Mouse (Mus musculus) forebrain, embryonic 15.5 days (tissue): Measurements from ENCODE around the gene Arid3c. TPM values are rescaled to one million over a fixed set of nuclear protein-coding genes. Genes with fewer than 3 reads are reported as not detected.
A peak's percentile ranks its signal among the peaks of the same experiment; 100 is the strongest.

Experiments used
- ATAC-seq: fragments of 200-750 bp; cut with Nextera tagmentation; replicated peaks from 2 replicates; pipeline ENCODE4 v1.8.0; 2017; ENCODE audit warnings: mild to moderate bottlenecking, moderate TSS enrichment, moderate library complexity
- H3K27ac ChIP-seq: fragments of 300-500 bp; sonication (generic); replicated peaks from 2 replicates; pipeline ENCODE4 v1.5.1; 2015; ENCODE audit warnings: mild to moderate bottlenecking, inconsistent platforms
- H3K27me3 ChIP-seq: fragments of 300-500 bp; sonication (generic); 2 replicates; pipeline ENCODE4 v1.6.1; 2015; ENCODE audit warnings: inconsistent platforms
- H3K36me3 ChIP-seq: fragments of 300-500 bp; sonication (generic); 2 replicates; pipeline ENCODE4 v1.6.1; 2015; ENCODE audit warnings: mild to moderate bottlenecking, inconsistent platforms
- H3K4me1 ChIP-seq: fragments of 300-500 bp; sonication (generic); 2 replicates; pipeline ENCODE4 v1.6.1; 2015; ENCODE audit warnings: inconsistent platforms
- H3K4me2 ChIP-seq: fragments of 300-500 bp; sonication (generic); replicated peaks from 2 replicates; pipeline ENCODE4 v1.6.1; 2015; ENCODE audit warnings: mild to moderate bottlenecking, inconsistent platforms
- H3K4me3 ChIP-seq: fragments of 300-500 bp; sonication (generic); 2 replicates; pipeline ENCODE4 v1.5.1; 2015; ENCODE audit warnings: mild to moderate bottlenecking, inconsistent platforms
- H3K9ac ChIP-seq: fragments of 300-500 bp; sonication (generic); replicated peaks from 2 replicates; pipeline ENCODE4 v1.6.1; 2015; ENCODE audit warnings: mild to moderate bottlenecking, inconsistent platforms
- H3K9me3 ChIP-seq: fragments of 300-500 bp; sonication (generic); 2 replicates; pipeline ENCODE4 v1.6.1; 2016; ENCODE audit warnings: inconsistent platforms
- WGBS: fragments of 180-500 bp; shearing (Covaris S2); methylation state at CpG from one replicate; pipeline ENCODE4 v1.1.7; 2015; ENCODE audit warnings: mixed read lengths; 5-methylcytosine and 5-hydroxymethylcytosine counted together
- polyA plus RNA-seq: library from polyadenylated mRNA; unstranded; fragments of >200 nt; fragmentation: Nextera tagmentation; extraction: Ambion mirVana; gene quantifications from 2 replicates; pipeline ENCODE4 v1.2.1, GENCODE M21; 2015

Arid3c gene
- polyA plus RNA-seq, 1 experiment from 2014 or later = 0.13 TPM

DNA sequence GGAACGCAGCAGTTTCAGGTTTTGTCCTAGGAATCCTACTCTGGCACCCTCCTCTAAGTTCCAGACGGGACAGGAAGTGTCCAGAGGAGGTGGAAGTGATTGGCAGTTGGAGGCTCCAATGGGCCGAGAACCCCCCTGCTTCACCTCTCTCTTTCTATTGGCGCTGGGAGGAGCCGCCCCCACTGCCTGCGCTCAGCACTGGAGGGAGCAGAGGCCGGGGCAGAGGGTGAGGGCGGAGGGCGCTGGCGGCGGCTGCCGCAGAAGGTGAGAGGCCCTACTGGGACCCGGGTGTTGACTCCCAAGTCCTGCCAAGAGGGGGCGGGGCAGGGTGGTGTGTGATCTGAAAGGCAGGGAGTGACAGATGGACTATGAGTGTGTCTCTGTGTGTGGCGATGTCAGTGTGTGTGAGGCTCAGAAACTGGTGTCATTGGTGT, 29.4 kb upstream of the Arid3c start:
- peak overlapping the region; percentile 32 for H3K4me3 ChIP-seq
- H3K9me3 ChIP-seq = no peaks in the 10 kb centered on the region
- H3K27ac ChIP-seq = 0 out of 2 replicates have a peak overlapping the region, but pooled peaks have one; percentile 1
- no peaks in the 10 kb centered on the region for H3K27me3 ChIP-seq
- WGBS = under 1% methylated on average over 15 of the region's 15 CpGs
- ATAC-seq = peak; percentile 66
- H3K4me1 ChIP-seq = peaks cover 37% of the 10 kb centered on the region
- H3K4me2 ChIP-seq = peak overlapping the region; percentile 43
- H3K36me3 ChIP-seq = no peaks in the 10 kb centered on the region
- H3K9ac ChIP-seq = peak overlapping the region; percentile 29; the same call in 1 of the 2 replicates

DNA sequence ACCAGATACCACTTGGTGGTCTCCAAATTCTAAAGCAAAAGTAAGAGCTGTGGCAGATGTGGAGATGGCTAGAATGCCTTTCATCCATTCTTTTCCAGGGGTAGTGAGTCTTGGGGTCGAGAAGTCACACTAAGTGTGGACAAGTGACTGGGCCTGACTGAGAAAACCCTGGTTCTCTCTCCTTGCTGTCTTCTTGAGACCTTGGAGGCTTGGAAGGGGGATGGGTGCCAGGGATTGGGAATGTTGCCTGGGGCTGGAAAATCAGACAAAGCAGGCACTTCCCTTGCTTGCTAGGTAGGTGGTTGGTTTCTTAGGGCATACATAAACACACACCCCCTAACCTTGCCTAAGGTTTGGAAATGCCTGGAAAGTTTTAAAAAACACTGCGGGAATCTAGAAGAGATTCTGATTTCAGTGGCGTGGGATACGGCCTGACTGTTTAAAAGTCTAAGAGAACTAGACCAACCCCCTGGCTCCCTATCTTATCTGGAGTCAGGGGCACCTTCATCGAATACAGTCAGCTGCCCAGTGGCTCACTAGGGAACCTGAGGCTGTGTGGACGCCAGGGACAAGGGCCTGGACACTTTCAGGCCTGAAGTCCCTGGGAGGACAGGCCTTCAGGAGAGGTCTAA, 28.8 kb upstream of the Arid3c start:
- no peak for ATAC-seq
- Histone ChIP-seq H3K9ac (0 out of 2 replicates have a peak overlapping the region, but pooled peaks have one; percentile 29), H3K4me1 (peaks cover 42% of the 10 kb centered on the region), H3K27me3 (no peaks in the 10 kb centered on the region), H3K4me3 (peak overlapping the region; percentile 32), H3K27ac (0 out of 2 replicates have a peak overlapping the region, but pooled peaks have one; percentile 1), H3K36me3 (no peaks in the 10 kb centered on the region), H3K9me3 (no peaks in the 10 kb centered on the region), H3K4me2 (peak overlapping the region; percentile 43)
- 43% methylated on average over 6 of the region's 6 CpGs for WGBS

DNA sequence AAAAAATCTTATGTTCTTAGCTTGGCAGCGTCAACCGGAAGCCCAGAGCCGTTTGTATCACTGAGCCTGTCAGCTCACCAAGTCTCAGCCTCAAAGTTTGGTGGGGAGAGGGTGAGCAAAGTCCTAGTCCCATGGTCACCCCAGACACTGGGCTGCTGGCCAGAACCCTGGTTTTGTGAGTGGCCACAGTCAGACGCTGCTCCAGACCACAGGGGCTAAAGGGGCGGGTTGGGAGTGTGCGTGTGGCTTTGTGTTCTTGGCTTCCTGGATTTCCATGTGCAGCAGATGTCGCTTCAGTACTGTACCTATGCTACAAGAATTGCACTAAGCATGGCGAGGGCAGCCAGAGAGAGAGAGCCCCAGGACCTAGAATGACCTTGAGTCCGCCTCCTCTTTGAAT, 28.3 kb upstream of the Arid3c start:
- 80% methylated on average over 9 of the region's 9 CpGs for WGBS
- no peak overlapping the region for H3K4me3 ChIP-seq
- H3K4me1 ChIP-seq = peaks cover 43% of the 10 kb centered on the region

DNA sequence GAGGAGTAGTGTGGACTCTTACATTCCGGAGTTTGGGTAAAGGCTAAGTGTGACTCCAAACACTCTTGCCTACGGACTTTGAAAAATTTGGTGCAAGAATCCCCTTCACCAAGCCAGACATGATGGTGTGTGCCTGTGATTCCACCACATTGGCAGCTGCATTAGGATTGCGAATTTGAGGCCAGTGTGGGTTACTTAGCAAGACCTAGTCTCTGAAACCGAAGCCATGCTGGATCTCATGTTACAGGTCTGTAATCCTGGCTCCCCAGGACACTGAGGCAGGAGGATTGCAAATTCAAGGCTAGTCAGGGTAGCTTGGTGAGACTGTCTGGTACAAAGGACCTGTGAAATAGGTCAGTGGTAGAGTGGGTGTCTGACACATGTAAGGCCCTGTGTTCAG, 27.8 kb upstream of the Arid3c start:
- no peak overlapping the region for H3K4me2 ChIP-seq
- WGBS = 94% methylated on average over 4 of the region's 4 CpGs
- no peak for ATAC-seq
- peaks cover 43% of the 10 kb centered on the region for H3K4me1 ChIP-seq
- H3K36me3 ChIP-seq = no peaks in the 10 kb centered on the region
- no peak overlapping the region for H3K27ac ChIP-seq
- no peak overlapping the region for H3K9ac ChIP-seq
- no peaks in the 10 kb centered on the region for H3K9me3 ChIP-seq
- no peak overlapping the region for H3K4me3 ChIP-seq
- H3K27me3 ChIP-seq = no peaks in the 10 kb centered on the region

More for the DNA sequence above, 28.3 kb upstream of the Arid3c start:
- Histone ChIP-seq H3K4me2 (no peak overlapping the region), H3K9me3 (no peaks in the 10 kb centered on the region), H3K36me3 (no peaks in the 10 kb centered on the region), H3K27ac (no peak overlapping the region), H3K9ac (no peak overlapping the region), H3K27me3 (no peaks in the 10 kb centered on the region)
- no peak for ATAC-seq

DNA sequence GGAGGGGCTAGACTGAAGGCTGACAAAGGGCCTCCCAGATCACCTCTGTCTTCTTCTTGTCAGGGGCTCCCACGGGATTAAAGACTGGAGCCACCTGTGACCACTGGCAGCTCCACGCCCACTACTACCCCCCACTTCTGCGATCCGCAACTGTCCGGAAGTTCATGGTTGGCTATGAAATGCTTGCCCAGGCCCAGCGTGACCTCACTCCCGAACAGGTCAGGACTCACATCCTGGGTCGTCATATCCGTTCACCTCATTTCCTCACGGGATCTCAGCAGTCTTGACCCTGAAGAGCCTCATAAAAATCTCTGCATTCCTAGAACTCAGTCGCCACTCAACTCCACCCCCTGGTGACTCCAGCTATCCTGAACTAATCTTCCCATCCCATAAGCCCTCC, 27.1 kb upstream of the Arid3c start:
- Histone ChIP-seq H3K9me3 (no peaks in the 10 kb centered on the region), H3K36me3 (no peaks in the 10 kb centered on the region), H3K4me3 (no peak overlapping the region), H3K27me3 (no peaks in the 10 kb centered on the region), H3K4me2 (no peak overlapping the region), H3K4me1 (peaks cover 43% of the 10 kb centered on the region), H3K27ac (no peak overlapping the region), H3K9ac (no peak overlapping the region)
- no peak for ATAC-seq
- 89% methylated on average over 11 of the region's 11 CpGs for WGBS

DNA sequence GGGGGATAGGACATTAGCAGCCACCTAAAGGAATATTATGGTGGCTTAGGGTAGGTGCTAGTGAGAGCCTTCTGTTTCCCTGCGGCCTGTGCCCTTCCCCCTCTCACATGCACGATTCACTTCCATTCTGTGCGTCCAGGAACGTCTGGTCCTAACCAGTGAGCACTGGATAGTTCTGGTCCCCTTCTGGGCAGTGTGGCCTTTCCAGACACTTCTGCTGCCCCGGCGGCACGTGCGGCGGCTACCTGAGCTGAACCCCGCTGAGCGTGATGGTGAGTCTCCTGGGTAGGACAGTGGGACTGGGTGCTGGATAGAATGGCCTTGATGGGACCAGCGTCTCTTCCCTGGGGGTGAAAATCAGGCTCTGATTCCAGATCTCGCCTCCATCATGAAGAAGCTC, 26.4 kb upstream of the Arid3c start:
- no peak overlapping the region for H3K4me2 ChIP-seq
- WGBS = 95% methylated on average over 13 of the region's 13 CpGs
- no peak overlapping the region for H3K9ac ChIP-seq
- H3K9me3 ChIP-seq = no peaks in the 10 kb centered on the region
- H3K4me3 ChIP-seq = no peak overlapping the region
- H3K27ac ChIP-seq = no peak overlapping the region
- ATAC-seq = no peak
- no peaks in the 10 kb centered on the region for H3K36me3 ChIP-seq
- no peaks in the 10 kb centered on the region for H3K27me3 ChIP-seq
- H3K4me1 ChIP-seq = peaks cover 37% of the 10 kb centered on the region

DNA sequence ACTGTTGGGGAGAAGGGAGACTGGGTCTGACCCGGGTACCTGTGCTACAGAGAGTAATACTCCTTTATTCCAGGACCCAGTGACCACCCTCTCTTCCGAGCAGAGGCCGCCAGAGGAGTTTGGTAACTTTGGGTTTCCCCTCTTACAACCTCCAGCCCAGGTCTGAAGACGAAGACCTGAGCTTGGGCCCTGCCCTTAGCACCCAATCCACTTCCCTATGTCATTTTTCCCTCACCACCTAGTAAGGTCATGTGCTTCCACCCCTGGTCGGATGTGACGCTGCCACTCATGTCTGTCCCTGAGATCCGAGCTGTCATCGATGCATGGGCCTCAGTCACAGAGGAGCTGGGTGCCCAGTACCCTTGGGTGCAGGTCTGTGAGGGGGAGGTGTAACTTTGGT, 25.5 kb upstream of the Arid3c start:
- Histone ChIP-seq H3K4me3 (peak overlapping the region; percentile 75), H3K4me1 (peaks cover 28% of the 10 kb centered on the region), H3K27ac (no peak overlapping the region), H3K9me3 (no peaks in the 10 kb centered on the region), H3K27me3 (no peaks in the 10 kb centered on the region), H3K4me2 (peak overlapping the region; percentile 93), H3K9ac (peak overlapping the region; percentile 25; the same call in 1 of the 2 replicates), H3K36me3 (no peaks in the 10 kb centered on the region)
- 83% methylated on average over 8 of the region's 8 CpGs for WGBS
- peak; percentile 7; the same call in 1 of the 2 replicates for ATAC-seq

DNA sequence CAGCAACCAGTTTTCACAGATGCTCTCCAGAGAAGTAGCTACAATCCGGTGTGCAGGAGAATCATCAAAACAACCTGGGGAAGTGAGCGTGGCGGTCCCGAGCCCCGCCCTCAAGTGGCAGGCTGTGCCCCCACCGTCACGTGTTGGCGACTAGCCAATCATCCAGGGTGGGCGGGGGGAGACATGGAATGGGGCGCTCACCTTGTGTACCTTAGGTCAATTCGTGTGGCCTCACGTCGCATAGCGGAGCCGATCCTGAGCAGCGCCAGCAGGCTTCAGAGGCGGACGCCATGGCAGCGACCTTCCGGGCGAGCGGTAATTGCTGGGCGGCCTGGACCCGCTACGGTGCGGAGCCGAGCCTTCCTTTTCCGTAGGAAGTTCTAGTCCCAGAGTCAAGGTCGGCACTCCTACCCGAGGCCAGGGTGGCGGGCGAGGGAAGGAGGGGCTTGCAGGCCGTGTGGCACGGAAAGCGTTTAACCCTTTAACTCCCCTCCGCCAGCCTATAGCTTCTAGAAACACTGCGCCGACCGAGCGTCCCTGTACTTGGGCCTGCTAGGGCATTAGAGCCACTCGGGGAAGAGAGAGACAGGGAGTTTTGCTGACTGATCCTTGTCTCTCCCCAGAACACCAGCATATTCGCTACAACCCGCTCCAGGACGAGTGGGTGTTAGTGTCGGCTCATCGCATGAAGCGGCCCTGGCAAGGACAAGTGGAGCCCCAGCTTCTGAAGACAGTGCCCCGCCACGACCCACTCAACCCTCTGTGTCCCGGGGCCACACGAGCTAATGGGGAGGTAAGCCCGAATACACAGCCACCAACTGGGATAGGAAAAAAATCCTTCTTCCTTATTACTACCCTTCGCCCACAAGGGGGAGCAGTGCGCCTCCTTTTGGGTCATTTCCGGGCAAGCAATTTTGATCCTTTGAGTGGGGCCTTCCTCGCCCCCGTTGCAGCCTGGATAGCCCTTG, 24.7 kb upstream of the Arid3c start, which contains the start of gene Sigmar1:
TSS of gene Sigmar1 (minus strand) at position 820 of the 968 bp plus-strand sequence.
- Histone ChIP-seq H3K27me3 (no peaks in the 10 kb centered on the region), H3K4me3 (peak within 1 kb of the TSS; percentile 75), H3K9ac (peak within 1 kb of the TSS; percentile 74), H3K36me3 (no peaks in the 10 kb centered on the region), H3K4me1 (peaks cover 20% of the 10 kb centered on the region), H3K4me2 (peak within 1 kb of the TSS; percentile 93), H3K9me3 (no peaks in the 10 kb centered on the region), H3K27ac (peak within 1 kb of the TSS; percentile 66)
- under 1% methylated on average over 57 of the region's 57 CpGs for WGBS
- peak; percentile 60 for ATAC-seq

DNA sequence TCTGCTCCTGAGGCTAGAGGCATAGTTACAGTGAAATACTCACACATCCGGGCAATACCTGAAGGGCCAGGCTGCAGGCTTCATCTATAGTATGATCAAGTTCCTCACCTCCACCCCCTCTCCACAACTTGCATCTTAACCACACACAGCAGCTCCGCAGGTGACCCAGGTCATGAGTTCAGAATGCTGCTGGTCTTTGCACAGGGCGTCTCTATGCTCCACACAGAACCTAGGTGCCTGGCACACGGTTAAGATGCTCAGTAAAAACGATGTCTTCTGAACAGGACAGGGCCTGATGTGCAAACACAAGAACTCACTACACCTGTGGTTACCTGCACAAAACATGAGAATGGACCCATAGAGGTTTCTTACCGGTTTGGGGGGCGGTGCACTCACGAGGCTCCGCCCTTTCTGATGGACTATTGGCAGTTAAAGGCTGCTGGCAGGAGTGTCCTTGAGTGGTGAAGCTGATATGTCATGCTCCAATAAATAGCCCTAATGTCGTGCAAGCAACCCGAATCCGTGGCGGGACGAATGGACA, 23.9 kb upstream of the Arid3c start, which contains the start of gene Galt:
TSS of gene Galt (plus strand) at position 432 of the 541 bp plus-strand sequence.
- ATAC-seq = peak; percentile 65
- 14% methylated on average over 14 of the region's 14 CpGs for WGBS
- Histone ChIP-seq H3K36me3 (no peaks in the 10 kb centered on the region), H3K27ac (peak within 1 kb of the TSS; percentile 66), H3K27me3 (no peaks in the 10 kb centered on the region), H3K4me1 (peaks cover 12% of the 10 kb centered on the region), H3K9ac (peak within 1 kb of the TSS; percentile 74), H3K4me3 (peak within 1 kb of the TSS; percentile 75), H3K4me2 (peak within 1 kb of the TSS; percentile 93), H3K9me3 (no peaks in the 10 kb centered on the region)

DNA sequence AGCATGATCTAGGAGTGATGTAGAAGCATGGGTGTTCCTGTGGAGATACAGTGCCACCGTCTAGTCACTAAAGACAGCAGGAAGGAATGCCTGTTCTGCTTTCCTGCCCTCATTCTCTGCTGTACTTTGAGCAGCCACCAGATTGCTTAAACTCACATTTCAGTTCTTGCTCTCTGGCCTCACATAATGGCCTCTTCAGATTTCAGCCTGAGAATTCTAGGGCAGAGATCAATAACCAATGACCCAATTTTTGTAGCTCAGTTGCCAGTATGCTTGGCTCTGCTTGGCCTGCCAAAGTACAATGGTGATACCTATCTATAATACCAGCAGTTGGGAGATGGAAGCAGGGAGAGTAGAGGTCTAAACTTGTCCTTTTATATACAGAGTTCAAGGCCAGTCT, 14.1 kb upstream of the Arid3c start:
- H3K4me2 ChIP-seq = no peak overlapping the region
- no peaks in the 10 kb centered on the region for H3K27me3 ChIP-seq
- no peak overlapping the region for H3K4me3 ChIP-seq
- no peaks in the 10 kb centered on the region for H3K36me3 ChIP-seq
- ATAC-seq = no peak
- 88% methylated on average over 1 of the region's 1 CpGs for WGBS
- H3K9ac ChIP-seq = no peak overlapping the region
- H3K9me3 ChIP-seq = peaks cover 8% of the 10 kb centered on the region
- peaks cover 11% of the 10 kb centered on the region for H3K4me1 ChIP-seq
- H3K27ac ChIP-seq = no peak overlapping the region

DNA sequence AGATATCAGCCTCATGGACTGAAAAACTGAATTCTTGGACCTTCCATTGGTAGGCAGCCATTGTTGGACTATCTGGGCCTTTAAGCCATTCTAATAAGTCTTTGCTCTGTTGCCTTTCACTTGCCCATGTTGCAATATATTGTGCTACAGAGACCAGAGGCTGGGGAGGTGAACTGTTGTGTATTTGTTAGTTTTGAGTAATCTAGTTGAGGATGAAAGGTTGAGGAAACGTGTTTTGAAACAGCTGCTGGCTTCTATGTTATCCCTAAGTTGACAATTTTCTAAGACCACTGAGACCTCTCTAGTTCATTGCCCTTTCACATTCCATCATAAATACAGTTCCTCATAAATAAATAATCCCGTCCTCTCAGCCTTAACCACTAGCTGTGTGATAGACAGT, 13.2 kb upstream of the Arid3c start:
- no peak overlapping the region for H3K4me3 ChIP-seq
- no peak for ATAC-seq
- 72% methylated on average over 2 of the region's 2 CpGs for WGBS

More for the DNA sequence above, 13.2 kb upstream of the Arid3c start:
- Histone ChIP-seq H3K36me3 (no peaks in the 10 kb centered on the region), H3K9me3 (peaks cover 8% of the 10 kb centered on the region), H3K4me2 (no peak overlapping the region), H3K27me3 (no peaks in the 10 kb centered on the region), H3K27ac (no peak overlapping the region), H3K9ac (no peak overlapping the region), H3K4me1 (peaks cover 20% of the 10 kb centered on the region)
